8 mouse cellular contexts compared by ENCODE assay signal in genomic region chr3:97228457-97228856, GRCm38 (mm10).
DNase-seq lines count a peak whose midpoint lies in the region; ATAC-seq and TF ChIP-seq lines count a peak whose summit lies in the region.

No protein-coding gene starts in this region.

- no peak for TF ChIP-seq CTCF in liver, adult 2 months (IDR thresholded peaks at IDR 0.05; ENCODE audit: low read depth, low read length)

- no peak for TF ChIP-seq POLR2A in liver, adult 2 months (IDR thresholded peaks at IDR 0.05; ENCODE audit: extremely low read depth, insufficient read depth, low read length)

- H3K4me3 ChIP-seq in liver, adult 2 months (ENCODE audit: insufficient read depth, low read depth, low read length): peak overlapping the region; percentile 80; the same call in 1 of the 2 replicates
- H3K4me3 ChIP-seq in forebrain, embryonic 10.5 days: peak overlapping the region; percentile 86
- H3K4me3 ChIP-seq in limb, embryonic 11.5 days (ENCODE audit: low read depth, low read length): peak overlapping the region; percentile 70; the same call in 1 of the 2 replicates
- peak overlapping the region; percentile 72 for H3K4me3 ChIP-seq in neural tube, embryonic 15.5 days (replicated peaks)

- no peak overlapping the region for H3K27ac ChIP-seq in liver, adult 2 months (replicated peaks; ENCODE audit: insufficient read depth, low read depth, low read length)
- peak overlapping the region; percentile 98 for H3K27ac ChIP-seq in forebrain, embryonic 10.5 days
- H3K27ac ChIP-seq in limb, embryonic 11.5 days (replicated peaks; ENCODE audit: low read depth, low read length): no peak overlapping the region
- H3K27ac ChIP-seq in neural tube, embryonic 15.5 days (replicated peaks): peak overlapping the region; percentile 89

- H3K79me2 ChIP-seq in liver, adult 2 months (ENCODE audit: control insufficient read depth, insufficient read depth, low read length): no peaks in the 10 kb centered on the region; the same call in 1 of the 2 replicates

- H3K27me3 ChIP-seq in liver, adult 2 months (ENCODE audit: control insufficient read depth, insufficient read depth, low read length): no peaks in the 10 kb centered on the region
- no peaks in the 10 kb centered on the region for H3K27me3 ChIP-seq in forebrain, embryonic 10.5 days (ENCODE audit: poor library complexity, severe bottlenecking)
- no peaks in the 10 kb centered on the region for H3K27me3 ChIP-seq in limb, embryonic 11.5 days (ENCODE audit: control insufficient read depth, insufficient read depth, low read length)
- H3K27me3 ChIP-seq in neural tube, embryonic 15.5 days (replicated peaks): no peaks in the 10 kb centered on the region

- H3K9ac ChIP-seq in liver, adult 2 months (ENCODE audit: low read depth, low read length): peak overlapping the region; percentile 63
- H3K9ac ChIP-seq in limb, embryonic 11.5 days (ENCODE audit: low read length): no peak overlapping the region
- peak overlapping the region; percentile 90 for H3K9ac ChIP-seq in neural tube, embryonic 15.5 days (replicated peaks)

- 0 out of 2 replicates have a peak, but pooled peaks cover 4% of the 10 kb centered on the region for H3K9me3 ChIP-seq in forebrain, embryonic 10.5 days
- no peaks in the 10 kb centered on the region; the same call in 1 of the 2 replicates for H3K9me3 ChIP-seq in limb, embryonic 11.5 days (ENCODE audit: control insufficient read depth, low read length)
- H3K9me3 ChIP-seq in neural tube, embryonic 15.5 days (replicated peaks): no peaks in the 10 kb centered on the region

- ATAC-seq in limb, embryonic 11.5 days (ENCODE audit: insufficient number of reproducible peaks, low FRiP score, low TSS enrichment, low read depth): no peak
- no peak for ATAC-seq in neural tube, embryonic 15.5 days (ENCODE audit: low FRiP score)
- ATAC-seq in CD4-positive, CD25-positive, alpha-beta regulatory T cell, adult 4 months: no peak

- no peaks in the 10 kb centered on the region for H3K36me3 ChIP-seq in liver, adult 2 months (ENCODE audit: control insufficient read depth, insufficient read depth, low read length)
- peaks cover 22% of the 10 kb centered on the region for H3K36me3 ChIP-seq in forebrain, embryonic 10.5 days (replicated peaks)
- H3K36me3 ChIP-seq in limb, embryonic 11.5 days (ENCODE audit: control insufficient read depth, insufficient read depth, low read length): no peaks in the 10 kb centered on the region
- H3K36me3 ChIP-seq in neural tube, embryonic 15.5 days: no peaks in the 10 kb centered on the region

- H3K4me1 ChIP-seq in liver, adult 2 months (ENCODE audit: control insufficient read depth, insufficient read depth, low read length): peaks cover 8% of the 10 kb centered on the region
- H3K4me1 ChIP-seq in forebrain, embryonic 10.5 days: peaks cover 42% of the 10 kb centered on the region
- H3K4me1 ChIP-seq in limb, embryonic 11.5 days (ENCODE audit: control insufficient read depth, insufficient read depth, low read length): peaks cover 21% of the 10 kb centered on the region
- H3K4me1 ChIP-seq in neural tube, embryonic 15.5 days: peaks cover 33% of the 10 kb centered on the region

- 50% methylated on average over 12 of the region's 12 CpGs for WGBS in liver, adult 2 months
- 12% methylated on average over 12 of the region's 12 CpGs for WGBS in forebrain, embryonic 10.5 days
- WGBS in limb, embryonic 11.5 days: 13% methylated on average over 12 of the region's 12 CpGs
- WGBS in neural tube, embryonic 15.5 days: 20% methylated on average over 12 of the region's 12 CpGs

- H3K4me2 ChIP-seq in limb, embryonic 11.5 days (ENCODE audit: low read depth, severe bottlenecking): peak overlapping the region; percentile 75
- H3K4me2 ChIP-seq in neural tube, embryonic 15.5 days: peak overlapping the region; percentile 83

- DNase-seq in liver, adult 2 months (ENCODE audit: extremely low read depth, low read depth, low spot score): no peak
- DNase-seq in liver: no peak
- DNase-seq in forebrain, embryonic 10.5 days (ENCODE audit: extremely low spot score, low spot score): no peak
- DNase-seq in limb, embryonic 11.5 days (ENCODE audit: low spot score): no peak
- DNase-seq in layer of hippocampus, adult 18-20 months (ENCODE audit: low spot score in 2 of 2): no peak
- no peak for DNase-seq in natural killer cell, adult 2 months (ENCODE audit: low spot score in 2 of 2)

Comparison
In these comparisons a context has a peak if more than half of its experiments do, and no peak if none do; other contexts are left out.
1. H3K27ac ChIP-seq: peak in forebrain, embryonic 10.5 days (single experiment) and neural tube, embryonic 15.5 days (single experiment); none in liver, adult 2 months (single experiment) and limb, embryonic 11.5 days (single experiment).
2. Peak in every context shown above with its lines, with median percentiles within 50 percentile points of each other: H3K4me3 ChIP-seq.